Mouse (Mus musculus) spleen, adult 2 months (tissue): ENCODE results near the gene Nup188. TPM values are rescaled to one million over a fixed set of nuclear protein-coding genes. Genes with fewer than 3 reads are reported as not detected.

Experiments
- DNase-seq, 2 experiments: peaks; one replicate each; pipeline versions ENCODE4 v3.0.0 to v3.0.0-alpha.2; 2012 to 2021; ENCODE audit warnings: low spot score in 2 of 2, low read depth in 1 of 2
- H3K27ac ChIP-seq: fragments of 200-500 bp; 2 replicates; pipeline ENCODE4 v1.5.1; 2012; ENCODE audit warnings: low read length, inconsistent platforms; ENCODE audit not compliant: insufficient read depth
- H3K27me3 ChIP-seq: fragments of 200-500 bp; 2 replicates; pipeline ENCODE4 v1.6.1; 2012; ENCODE audit warnings: mild to moderate bottlenecking, moderate library complexity, low read length, inconsistent platforms; ENCODE audit not compliant: control insufficient read depth, insufficient read depth
- H3K36me3 ChIP-seq: fragments of 200-500 bp; 2 replicates; pipeline ENCODE4 v1.6.1; 2012; ENCODE audit warnings: mild to moderate bottlenecking, low read length, inconsistent platforms; ENCODE audit not compliant: control insufficient read depth, insufficient read depth
- H3K4me1 ChIP-seq: fragments of 200-500 bp; 2 replicates; pipeline ENCODE4 v1.6.1; 2011; ENCODE audit warnings: inconsistent platforms; ENCODE audit not compliant: control insufficient read depth, insufficient read depth, insufficient read length
- H3K4me3 ChIP-seq: fragments of 200-500 bp; 2 replicates; pipeline ENCODE4 v1.5.1; 2011; ENCODE audit warnings: mild to moderate bottlenecking, inconsistent platforms; ENCODE audit not compliant: insufficient read depth, insufficient read length; ENCODE audit errors: extremely low read depth
- CTCF ChIP-seq: fragments of 200-500 bp; IDR thresholded peaks from 2 replicates; pipeline ENCODE4 v1.5.1; 2011; ENCODE audit warnings: mild to moderate bottlenecking, inconsistent platforms; ENCODE audit not compliant: insufficient read depth, insufficient read length, insufficient replicate concordance; ENCODE audit errors: extremely low read depth
- POLR2A ChIP-seq: fragments of 200-500 bp; IDR thresholded peaks from 2 replicates; pipeline ENCODE4 v1.6.1; 2011; ENCODE audit warnings: low read depth, low read length, inconsistent platforms
- WGBS: fragments of 180-500 bp; shearing (Covaris S2); methylation state at CpG from one replicate; pipeline ENCODE4 v1.1.7; 2018; 5-methylcytosine and 5-hydroxymethylcytosine counted together
- polyA plus RNA-seq: library from polyadenylated mRNA; depleted of rRNA; stranded (reverse); fragments of >200 nt; gene quantifications from 2 replicates; pipeline ENCODE4 v1.2.3, GENCODE M21; 2012

The Nup188 gene
- polyA plus RNA-seq, 1 experiment: 32.4 TPM

DNA sequence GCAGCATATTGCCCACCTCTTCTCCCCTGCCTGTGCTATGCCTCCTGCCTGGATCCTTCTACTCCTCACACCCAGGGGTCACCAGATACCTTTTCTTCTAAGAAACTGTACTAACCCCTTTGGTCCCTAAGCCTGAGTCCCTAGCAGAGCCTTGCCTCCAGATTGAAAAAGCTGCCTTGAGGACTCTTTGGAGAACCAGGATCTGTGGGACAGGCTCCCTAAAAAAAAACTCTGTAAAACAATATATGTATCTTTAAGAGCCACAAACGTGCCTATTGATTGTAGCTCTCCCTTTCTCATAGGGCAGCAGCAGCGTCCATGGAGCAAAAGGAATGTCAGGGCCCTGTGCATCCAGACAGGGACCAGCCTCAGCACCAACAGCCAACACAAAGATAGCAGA lies 45.9 kb upstream of the Nup188 start, which contains the start of gene Gm28035:
Gene Gm28035, plus strand, starts transcription at position 301 of the 400 bp plus-strand sequence.
- 79% methylated on average over 2 of the region's 2 CpGs for WGBS
- Histone ChIP-seq H3K27me3 (no peaks in the 10 kb centered on the region), H3K27ac (peak within 1 kb of the TSS; percentile 25), H3K36me3 (peaks cover 10% of the 10 kb centered on the region), H3K4me3 (no peak within 1 kb of the TSS), H3K4me1 (peaks cover 11% of the 10 kb centered on the region; the same call in 1 of the 2 replicates)
- DNase-seq: no peak
- TF ChIP-seq CTCF: no peak
- TF ChIP-seq POLR2A: no peak

DNA sequence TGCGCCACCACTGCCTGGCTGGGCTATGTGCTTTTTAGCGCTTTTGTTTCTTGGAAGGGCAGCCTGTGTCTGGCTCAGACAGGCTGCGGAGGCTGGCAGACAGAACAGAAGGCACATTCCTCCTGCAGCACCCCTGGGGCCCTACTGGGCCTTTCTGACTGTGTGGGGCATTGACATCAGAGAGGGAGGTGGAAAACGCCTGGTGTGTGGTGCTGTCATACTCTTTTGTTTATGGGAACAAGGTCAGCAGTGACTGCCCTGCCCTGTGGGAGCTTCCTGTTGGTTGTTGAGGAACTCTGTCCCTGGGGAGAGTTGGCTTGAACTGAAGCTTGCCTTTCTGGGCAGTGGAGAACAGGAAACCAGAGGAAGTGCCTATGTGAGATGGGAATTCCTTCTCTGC lies 43.7 kb upstream of the Nup188 start:
- Histone ChIP-seq H3K27ac (peak overlapping the region; percentile 54; the same call in 1 of the 2 replicates), H3K27me3 (no peaks in the 10 kb centered on the region), H3K4me1 (peaks cover 27% of the 10 kb centered on the region; the same call in 1 of the 2 replicates), H3K36me3 (peaks cover 10% of the 10 kb centered on the region), H3K4me3 (no peak overlapping the region)
- TF ChIP-seq CTCF: no peak
- TF ChIP-seq POLR2A: no peak
- WGBS: 79% methylated on average over 4 of the region's 4 CpGs
- no peak for DNase-seq

DNA sequence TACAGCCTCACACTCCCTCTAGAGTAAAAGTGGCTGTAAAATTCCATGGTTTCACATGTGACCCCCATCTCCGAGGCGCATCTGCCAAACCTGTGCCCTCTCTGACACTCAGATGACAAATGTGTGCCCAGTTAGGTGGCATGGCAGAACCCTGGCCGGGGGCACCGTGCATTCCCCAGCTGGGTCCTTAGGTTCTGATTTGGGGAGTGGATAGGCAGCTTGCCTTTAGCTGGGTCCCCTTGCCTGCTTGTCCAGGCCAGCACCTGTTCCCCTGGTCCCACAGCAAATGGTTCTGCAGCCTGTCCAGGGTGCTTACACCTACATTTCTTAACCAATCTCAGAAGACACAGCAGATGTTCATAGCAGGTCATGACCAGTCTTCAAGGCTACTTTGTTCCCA lies 42.8 kb upstream of the Nup188 start:
- Histone ChIP-seq H3K27ac (no peak overlapping the region), H3K36me3 (peaks cover 10% of the 10 kb centered on the region), H3K4me1 (peaks cover 33% of the 10 kb centered on the region; the same call in 1 of the 2 replicates), H3K4me3 (no peak overlapping the region), H3K27me3 (no peaks in the 10 kb centered on the region)
- TF ChIP-seq CTCF (no peak), POLR2A (no peak)
- 96% methylated on average over 4 of the region's 4 CpGs for WGBS
- DNase-seq: no peak

DNA sequence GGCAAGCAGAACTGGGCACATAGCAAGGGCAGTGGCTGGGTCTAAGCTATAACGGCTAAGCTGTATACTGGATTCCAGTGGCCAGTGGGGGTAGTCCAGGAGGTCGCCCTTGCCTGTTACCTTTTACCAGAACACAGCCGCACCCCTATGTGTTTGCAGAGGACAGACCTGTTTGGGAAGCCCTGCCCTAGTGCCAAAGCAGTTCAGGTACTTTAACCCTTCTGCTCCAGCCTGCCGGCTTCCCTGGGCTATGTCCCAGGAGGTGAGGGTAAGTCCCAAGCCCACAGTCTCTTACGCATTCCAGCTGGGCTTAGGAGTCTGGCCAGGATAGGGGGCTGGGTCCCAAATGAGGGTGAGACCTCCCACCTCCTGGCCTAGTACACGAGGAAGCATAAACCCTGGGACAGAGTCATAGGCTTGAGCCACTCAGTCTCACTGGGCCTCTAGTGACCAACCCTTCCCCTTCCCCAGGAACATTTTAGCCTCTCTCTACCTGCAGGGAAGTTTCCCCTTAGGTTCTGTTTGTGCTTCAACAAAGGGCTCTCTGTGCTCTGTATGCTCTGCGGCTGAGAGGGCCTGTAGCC lies 41.5 kb upstream of the Nup188 start:
- WGBS: 86% methylated on average over 7 of the region's 7 CpGs
- no peak overlapping the region for H3K4me3 ChIP-seq
- DNase-seq: no peak
- TF ChIP-seq POLR2A (no peak), CTCF (no peak)
- peaks cover 10% of the 10 kb centered on the region for H3K36me3 ChIP-seq
- H3K4me1 ChIP-seq: peaks cover 28% of the 10 kb centered on the region; the same call in 1 of the 2 replicates
- H3K27ac ChIP-seq: peak overlapping the region; percentile 28; the same call in 1 of the 2 replicates
- no peaks in the 10 kb centered on the region for H3K27me3 ChIP-seq

DNA sequence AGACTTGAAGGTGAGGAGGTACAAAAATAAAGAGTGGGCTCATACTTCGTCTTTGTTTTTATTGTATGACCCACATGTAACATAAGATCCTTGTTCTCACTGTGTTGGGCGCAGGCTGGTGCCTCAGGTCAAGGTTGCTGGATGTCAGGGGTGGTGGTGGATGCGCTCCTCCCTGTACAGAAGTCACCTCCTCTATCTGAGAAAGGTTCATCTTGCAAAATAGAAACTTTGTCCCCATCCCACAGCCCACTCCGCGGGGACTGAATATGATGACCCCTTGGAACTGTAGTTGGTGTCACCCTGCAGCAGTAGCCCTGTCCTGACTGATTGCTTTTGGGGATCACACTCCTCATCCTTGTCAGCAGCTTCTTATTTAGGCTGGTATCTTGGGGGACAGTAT lies 39.2 kb upstream of the Nup188 start:
- WGBS: 93% methylated on average over 5 of the region's 5 CpGs
- peaks cover 40% of the 10 kb centered on the region; the same call in 1 of the 2 replicates for H3K4me1 ChIP-seq
- peaks cover 4% of the 10 kb centered on the region for H3K36me3 ChIP-seq
- no peak for TF ChIP-seq POLR2A
- TF ChIP-seq CTCF: no peak
- peak overlapping the region; percentile 59 for H3K27ac ChIP-seq
- H3K4me3 ChIP-seq: no peak overlapping the region
- no peak for DNase-seq
- H3K27me3 ChIP-seq: no peaks in the 10 kb centered on the region

DNA sequence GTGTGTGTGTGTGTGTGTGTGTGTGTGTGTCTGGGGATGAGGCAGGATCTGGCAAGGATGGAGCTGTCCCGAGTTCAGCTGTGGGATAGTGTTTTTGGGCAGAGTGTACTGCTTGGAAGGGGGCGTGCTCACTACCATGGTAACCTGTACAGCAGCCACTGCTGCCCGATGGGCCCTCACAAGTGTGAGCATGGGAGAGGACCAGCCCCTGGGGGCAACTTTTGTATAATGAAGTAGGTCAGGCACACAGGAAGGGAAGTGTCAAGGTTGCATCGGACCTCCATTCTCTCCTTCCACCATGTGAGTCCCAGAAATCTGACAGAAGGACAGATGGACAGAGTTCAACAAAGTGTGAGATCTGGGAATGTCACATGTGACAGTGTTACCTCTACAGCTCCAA lies 38.5 kb upstream of the Nup188 start:
- H3K27me3 ChIP-seq: no peaks in the 10 kb centered on the region
- WGBS: 79% methylated on average over 4 of the region's 4 CpGs
- DNase-seq: no peak
- 0 out of 2 replicates have a peak overlapping the region, but pooled peaks have one; percentile 12 for H3K27ac ChIP-seq
- TF ChIP-seq CTCF (no peak), POLR2A (no peak)
- H3K36me3 ChIP-seq: peaks cover 4% of the 10 kb centered on the region
- H3K4me1 ChIP-seq: peaks cover 44% of the 10 kb centered on the region; the same call in 1 of the 2 replicates
- H3K4me3 ChIP-seq: no peak overlapping the region

DNA sequence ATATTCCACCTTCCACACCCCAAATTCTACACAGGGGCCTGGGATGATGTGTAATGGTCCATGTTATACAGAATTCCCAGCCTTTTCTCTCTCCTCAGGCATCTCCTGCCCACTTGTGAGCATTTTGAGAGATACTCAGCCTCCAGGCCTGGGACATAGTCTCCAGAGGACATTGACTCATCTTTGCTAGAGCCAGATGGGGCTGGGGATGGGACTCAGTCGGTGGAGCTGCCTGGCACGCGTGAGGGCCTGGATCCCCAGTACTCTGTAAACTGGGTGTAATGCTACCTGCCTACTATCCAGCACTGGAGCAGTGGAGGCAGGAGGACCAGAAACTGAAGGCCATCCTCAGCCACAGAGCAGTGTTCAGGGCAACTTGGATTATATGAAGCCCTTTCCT lies 37.0 kb upstream of the Nup188 start:
- TF ChIP-seq CTCF (no peak), POLR2A (no peak)
- Histone ChIP-seq H3K36me3 (peaks cover 1% of the 10 kb centered on the region), H3K4me3 (no peak overlapping the region), H3K27me3 (no peaks in the 10 kb centered on the region), H3K4me1 (peaks cover 56% of the 10 kb centered on the region; the same call in 1 of the 2 replicates), H3K27ac (peak overlapping the region; percentile 46)
- DNase-seq: no peak
- WGBS: 94% methylated on average over 3 of the region's 3 CpGs
